Mouse (Mus musculus) liver, embryonic 14.5 days (tissue): Measurements from ENCODE around the gene Palld. TPM values are rescaled to one million over a fixed set of nuclear protein-coding genes. Genes with fewer than 3 reads are reported as not detected.

ENCODE experiments used
- ATAC-seq: fragments of 200-750 bp; cut with Nextera tagmentation; 2 replicates; pipeline ENCODE4 v1.8.0; 2017; ENCODE audit warnings: moderate number of reproducible peaks, mild to moderate bottlenecking, moderate library complexity; ENCODE audit not compliant: insufficient read depth
- DNase-seq, 3 experiments: peaks; one replicate each; pipeline ENCODE4 v3.0.0-alpha.2; 2012 to 2013; ENCODE audit warnings: low read depth in 3 of 3, low spot score in 3 of 3
- H3K27ac ChIP-seq: fragments of 300-500 bp; sonication (generic); 2 replicates; pipeline ENCODE4 v1.5.1; 2014; ENCODE audit warnings: moderate library complexity, mild to moderate bottlenecking, control low read depth, inconsistent platforms
- H3K27me3 ChIP-seq: fragments of 300-500 bp; sonication (generic); 2 replicates; pipeline ENCODE4 v1.6.1; 2014; ENCODE audit warnings: mild to moderate bottlenecking, low read length, moderate library complexity; ENCODE audit not compliant: control insufficient read depth, insufficient read depth
- H3K36me3 ChIP-seq: fragments of 300-500 bp; sonication (generic); replicated peaks from 2 replicates; pipeline ENCODE4 v1.6.1; 2014; ENCODE audit warnings: low read depth; ENCODE audit not compliant: control insufficient read depth, insufficient read depth
- H3K4me1 ChIP-seq, 2 experiments: fragments of 200-500 bp in 1 of 2; fragments of 300-500 bp in 1 of 2; sonication (generic) in 1 of 2; replicated peaks; 2 replicates each; pipeline ENCODE4 v1.6.1; 2012 to 2014; ENCODE audit warnings: antibody characterized with exemption in 1 of 2, inconsistent platforms in 1 of 2, low read length in 1 of 2; ENCODE audit not compliant: control insufficient read depth in 2 of 2, insufficient read depth in 2 of 2
- H3K4me2 ChIP-seq: fragments of 300-500 bp; sonication (generic); 2 replicates; pipeline ENCODE4 v1.6.1; 2014; ENCODE audit warnings: low read depth, mild to moderate bottlenecking, control low read depth, moderate library complexity
- H3K4me3 ChIP-seq, 2 experiments: fragments of 200-500 bp in 1 of 2; fragments of 300-500 bp in 1 of 2; sonication (generic) in 1 of 2; 2 replicates each; pipeline ENCODE4 v1.5.1; 2012 to 2014; ENCODE audit warnings: low read depth in 2 of 2, low read length in 2 of 2, mild to moderate bottlenecking in 2 of 2, control low read depth in 1 of 2, inconsistent platforms in 1 of 2, moderate library complexity in 1 of 2; ENCODE audit not compliant: insufficient read depth in 1 of 2
- H3K9ac ChIP-seq: fragments of 300-500 bp; sonication (generic); replicated peaks from 2 replicates; pipeline ENCODE4 v1.6.1; 2014; ENCODE audit warnings: mild to moderate bottlenecking, control low read depth, moderate library complexity
- H3K9me3 ChIP-seq: fragments of 300-500 bp; sonication (generic); 2 replicates; pipeline ENCODE4 v1.6.1; 2016; ENCODE audit warnings: low read length, mixed read lengths; ENCODE audit not compliant: control insufficient read depth
- CTCF ChIP-seq: IDR thresholded peaks from 2 replicates; pipeline ENCODE4 v1.5.1; 2016; ENCODE audit warnings: antibody characterized with exemption, low read depth, control low read depth
- EP300 ChIP-seq: IDR thresholded peaks from 2 replicates; pipeline ENCODE4 v1.6.1; 2016; ENCODE audit warnings: antibody characterized with exemption, low read depth
- WGBS: fragments of 180-500 bp; shearing (Covaris S2); extraction: QIAGEN DNeasy Blood & Tissue Kit; methylation state at CpG from one replicate; pipeline ENCODE4 v1.1.7; 2014; ENCODE audit not compliant: insufficient replicate concordance; 5-methylcytosine and 5-hydroxymethylcytosine counted together
- polyA plus RNA-seq, 2 experiments: library from polyadenylated mRNA; depleted of rRNA in 1 of 2; stranded (reverse) in 1 of 2; unstranded in 1 of 2; fragments of >200 nt; fragmentation: Nextera tagmentation in 1 of 2; extraction: Ambion mirVana in 1 of 2; gene quantifications; 2 replicates each; pipeline versions ENCODE4 v1.2.1 to v1.2.3; 2012 to 2014

Palld gene
- polyA plus RNA-seq, 2 experiments = 1.8 to 2.9 TPM

GRCm38 (mm10) chr8:61847494-61847893 is 55.0 kb downstream of the Palld start:
- ATAC-seq = no peak
- Histone ChIP-seq H3K9ac (no peak overlapping the region), H3K27ac (no peak overlapping the region), H3K4me3 (no peak overlapping the region), H3K36me3 (no peaks in the 10 kb centered on the region), H3K4me2 (no peak overlapping the region), H3K9me3 (no peaks in the 10 kb centered on the region), H3K27me3 (no peaks in the 10 kb centered on the region), H3K4me1 (no peaks in the 10 kb centered on the region)
- WGBS = 59% methylated on average over 5 of the region's 5 CpGs
- DNase-seq = no peak
- TF ChIP-seq CTCF (no peak), EP300 (no peak)

GRCm38 (mm10) chr8:61844992-61845391 is 57.5 kb downstream of the Palld start:
- no peak for ATAC-seq
- WGBS = 61% methylated on average over 2 of the region's 2 CpGs

GRCm38 (mm10) chr8:61844575-61844974 is 57.9 kb downstream of the Palld start:
- ATAC-seq = no peak
- Histone ChIP-seq H3K27ac (no peak overlapping the region), H3K27me3 (no peaks in the 10 kb centered on the region), H3K9ac (no peak overlapping the region), H3K4me3 (no peak overlapping the region), H3K4me2 (no peak overlapping the region), H3K4me1 (no peaks in the 10 kb centered on the region), H3K9me3 (no peaks in the 10 kb centered on the region), H3K36me3 (no peaks in the 10 kb centered on the region)
- WGBS = 63% methylated on average over 4 of the region's 4 CpGs
- no peak for DNase-seq
- TF ChIP-seq CTCF = no peak
- TF ChIP-seq EP300 = no peak

More at GRCm38 (mm10) chr8:61844992-61845391, 57.5 kb downstream of the Palld start:
- H3K4me3 ChIP-seq = no peak overlapping the region
- TF ChIP-seq EP300 = no peak
- TF ChIP-seq CTCF = no peak
- no peaks in the 10 kb centered on the region for H3K9me3 ChIP-seq
- no peak overlapping the region for H3K27ac ChIP-seq
- H3K9ac ChIP-seq = no peak overlapping the region
- DNase-seq = no peak
- no peaks in the 10 kb centered on the region for H3K36me3 ChIP-seq
- no peak overlapping the region for H3K4me2 ChIP-seq
- no peaks in the 10 kb centered on the region for H3K27me3 ChIP-seq
- H3K4me1 ChIP-seq = no peaks in the 10 kb centered on the region

- WGBS = 61% methylated on average over 8 of the region's 8 CpGs
- Histone ChIP-seq H3K4me2 (no peak overlapping the region), H3K27me3 (no peaks in the 10 kb centered on the region), H3K4me1 (no peaks in the 10 kb centered on the region), H3K4me3 (no peak overlapping the region), H3K36me3 (no peaks in the 10 kb centered on the region), H3K9ac (no peak overlapping the region), H3K27ac (no peak overlapping the region), H3K9me3 (no peaks in the 10 kb centered on the region)
- ATAC-seq (no peak), DNase-seq (no peak)
- TF ChIP-seq CTCF = no peak
- TF ChIP-seq EP300 = no peak
Measured at GRCm38 (mm10) chr8:61843776-61844175, 58.7 kb downstream of the Palld start.

GRCm38 (mm10) chr8:61833211-61833610 is 69.3 kb downstream of the Palld start:
- Histone ChIP-seq H3K4me1 (0 out of 4 replicates have a peak, but pooled peaks cover 0 to 2% of the 10 kb centered on the region in 2 experiments), H3K27me3 (no peaks in the 10 kb centered on the region), H3K9ac (no peak overlapping the region), H3K4me2 (no peak overlapping the region), H3K4me3 (no peak overlapping the region), H3K27ac (no peak overlapping the region), H3K9me3 (no peaks in the 10 kb centered on the region), H3K36me3 (no peaks in the 10 kb centered on the region)
- TF ChIP-seq EP300 = no peak
- no peak for TF ChIP-seq CTCF
- 51% methylated on average over 3 of the region's 3 CpGs for WGBS
- no peak for DNase-seq
- ATAC-seq = no peak
